Mouse (Mus musculus) olfactory bulb, adult 2 months (tissue): ENCODE results near the gene 4921504E06Rik.

Experiments
- CTCF ChIP-seq: fragments of 200-500 bp; IDR thresholded peaks from 2 replicates; pipeline ENCODE4 v1.5.1; 2012; ENCODE audit warnings: low read depth, mild to moderate bottlenecking, low read length, moderate library complexity; ENCODE audit not compliant: insufficient read depth
- POLR2A ChIP-seq: fragments of 200-500 bp; IDR thresholded peaks from 2 replicates; pipeline ENCODE4 v1.6.1; 2012; ENCODE audit warnings: mild to moderate bottlenecking, low read depth, low read length, moderate library complexity; ENCODE audit not compliant: insufficient read depth

GRCm38 (mm10) chr2:19524071-19524470 lies 29.6 kb downstream of the 4921504E06Rik start:
- TF ChIP-seq POLR2A: no peak
- no peak for TF ChIP-seq CTCF
